Mouse (Mus musculus) intestine, embryonic 14.5 days (tissue): Measurements from ENCODE around the gene Rfc4. TPM values are rescaled to one million over a fixed set of nuclear protein-coding genes. Genes with fewer than 3 reads are reported as not detected.

ENCODE experiments used
- ATAC-seq: fragments of 200-750 bp; cut with Nextera tagmentation; replicated peaks from 2 replicates; pipeline ENCODE4 v1.8.0; 2017; ENCODE audit warnings: low read depth, moderate number of reproducible peaks, moderate TSS enrichment, moderate library complexity; ENCODE audit not compliant: low FRiP score, low TSS enrichment
- DNase-seq: peaks from one replicate; pipeline ENCODE4 v3.0.0-alpha.2; 2018; ENCODE audit warnings: low spot score
- H3K27ac ChIP-seq: fragments of 300-500 bp; sonication (generic); 2 replicates; pipeline ENCODE4 v1.5.1; 2014; ENCODE audit warnings: low read depth, mild to moderate bottlenecking, control low read depth
- H3K27me3 ChIP-seq: fragments of 300-500 bp; sonication (generic); replicated peaks from 2 replicates; pipeline ENCODE4 v1.6.1; 2014; ENCODE audit warnings: low read length, control low read depth; ENCODE audit not compliant: control insufficient read depth, insufficient read depth
- H3K36me3 ChIP-seq: fragments of 300-500 bp; sonication (generic); 2 replicates; pipeline ENCODE4 v1.6.1; 2014; ENCODE audit warnings: low read length, control low read depth; ENCODE audit not compliant: control insufficient read depth, insufficient read depth
- H3K4me1 ChIP-seq: fragments of 300-500 bp; sonication (generic); replicated peaks from 2 replicates; pipeline ENCODE4 v1.6.1; 2014; ENCODE audit warnings: low read length, control low read depth, mixed read lengths; ENCODE audit not compliant: control insufficient read depth, insufficient read depth
- H3K4me2 ChIP-seq: fragments of 300-500 bp; sonication (generic); 2 replicates; pipeline ENCODE4 v1.6.1; 2014; ENCODE audit warnings: low read length
- H3K4me3 ChIP-seq: fragments of 300-500 bp; sonication (generic); 2 replicates; pipeline ENCODE4 v1.5.1; 2014; ENCODE audit warnings: low read depth, low read length, control low read depth, mixed read lengths
- H3K9ac ChIP-seq: fragments of 300-500 bp; sonication (generic); 2 replicates; pipeline ENCODE4 v1.6.1; 2014; ENCODE audit warnings: mild to moderate bottlenecking, low read length
- H3K9me3 ChIP-seq: fragments of 300-500 bp; sonication (generic); 2 replicates; pipeline ENCODE4 v1.6.1; 2016; ENCODE audit warnings: low read length, control low read depth; ENCODE audit not compliant: control insufficient read depth
- WGBS: fragments of 180-500 bp; shearing (Covaris S2); extraction: QIAGEN DNeasy Blood & Tissue Kit; methylation state at CpG from one replicate; pipeline ENCODE4 v1.1.7; 2014; 5-methylcytosine and 5-hydroxymethylcytosine counted together
- polyA plus RNA-seq: library from polyadenylated mRNA; unstranded; fragments of >200 nt; fragmentation: Nextera tagmentation; extraction: Ambion mirVana; gene quantifications from 2 replicates; pipeline ENCODE4 v1.2.1, GENCODE M21; 2014

Rfc4 gene
- polyA plus RNA-seq, 1 experiment from 2014 or later: 126 TPM

DNA sequence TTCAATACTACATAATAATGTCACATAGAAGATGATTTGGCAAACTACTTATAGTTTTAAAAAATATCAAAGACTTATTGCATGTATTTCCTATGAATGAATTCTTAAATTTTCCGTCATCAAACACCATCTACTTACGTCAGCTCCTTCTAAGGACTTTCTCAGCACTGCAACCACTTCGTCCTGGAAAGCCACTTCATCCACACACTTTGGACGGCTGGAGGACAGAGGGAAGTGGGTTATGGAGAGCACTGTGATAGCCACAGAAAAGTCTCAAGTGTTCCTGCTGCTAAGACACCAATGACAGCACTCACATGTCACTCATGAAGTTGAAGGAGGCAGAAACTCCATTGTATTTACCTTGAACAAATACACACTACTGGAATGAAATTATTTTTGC is 3.1 kb downstream of the Rfc4 start:
- peaks cover 46% of the 10 kb centered on the region for H3K36me3 ChIP-seq
- H3K27ac ChIP-seq: no peak overlapping the region
- no peaks in the 10 kb centered on the region for H3K27me3 ChIP-seq
- no peak for ATAC-seq
- 92% methylated on average over 4 of the region's 4 CpGs for WGBS
- H3K4me2 ChIP-seq: no peak overlapping the region
- H3K4me1 ChIP-seq: peaks cover 10% of the 10 kb centered on the region
- H3K4me3 ChIP-seq: no peak overlapping the region
- no peak for DNase-seq
- H3K9me3 ChIP-seq: no peaks in the 10 kb centered on the region
- H3K9ac ChIP-seq: no peak overlapping the region

DNA sequence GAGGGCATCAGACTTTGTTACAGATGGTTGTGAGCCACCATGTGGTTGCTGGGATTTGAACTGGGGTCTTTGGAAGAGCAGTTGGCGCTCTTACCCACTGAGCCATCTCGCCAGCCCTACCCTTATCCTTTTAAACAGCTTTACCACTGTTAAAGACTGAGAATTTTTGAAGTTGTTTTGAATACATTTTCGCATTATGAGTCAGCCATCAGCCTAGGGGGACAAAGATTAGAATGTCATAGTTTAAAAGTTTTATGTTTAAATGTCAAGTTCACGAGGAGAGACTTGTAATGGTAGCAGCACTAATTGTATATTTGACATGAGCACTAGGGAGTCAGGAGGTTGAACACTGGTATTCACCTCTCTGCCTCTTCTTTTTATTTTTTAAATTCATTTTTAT is 4.4 kb downstream of the Rfc4 start:
- H3K4me2 ChIP-seq: no peak overlapping the region
- no peak overlapping the region for H3K27ac ChIP-seq
- H3K9ac ChIP-seq: no peak overlapping the region
- no peaks in the 10 kb centered on the region for H3K27me3 ChIP-seq
- H3K4me1 ChIP-seq: 0 out of 2 replicates have a peak, but pooled peaks cover 6% of the 10 kb centered on the region
- H3K4me3 ChIP-seq: no peak overlapping the region
- ATAC-seq (no peak), DNase-seq (no peak)
- H3K9me3 ChIP-seq: no peaks in the 10 kb centered on the region
- H3K36me3 ChIP-seq: peaks cover 54% of the 10 kb centered on the region
- WGBS: 95% methylated on average over 4 of the region's 4 CpGs

DNA sequence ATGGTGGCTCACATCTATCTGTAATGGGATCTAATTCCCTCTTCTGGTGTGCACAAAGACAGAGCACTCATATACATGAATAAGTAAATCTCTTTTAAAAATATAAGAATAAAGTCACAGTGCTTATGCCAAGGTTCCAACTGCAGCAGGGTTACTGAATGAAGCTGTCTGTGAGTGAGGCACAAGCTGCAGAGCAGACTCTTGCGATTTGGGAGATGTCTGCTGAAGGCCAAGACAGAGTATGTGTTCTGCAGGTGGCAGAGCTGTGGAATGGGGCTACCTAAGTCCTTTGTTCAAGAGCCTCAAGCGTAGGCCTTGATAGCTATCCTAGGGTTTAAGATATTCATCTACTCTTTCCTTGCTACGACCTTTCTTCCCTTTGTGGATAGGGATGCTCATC is 5.1 kb downstream of the Rfc4 start:
- WGBS: 93% methylated on average over 3 of the region's 3 CpGs
- Histone ChIP-seq H3K27me3 (no peaks in the 10 kb centered on the region), H3K27ac (no peak overlapping the region), H3K9me3 (no peaks in the 10 kb centered on the region), H3K9ac (no peak overlapping the region), H3K4me1 (0 out of 2 replicates have a peak, but pooled peaks cover 6% of the 10 kb centered on the region), H3K36me3 (peaks cover 61% of the 10 kb centered on the region), H3K4me2 (no peak overlapping the region), H3K4me3 (no peak overlapping the region)
- ATAC-seq (no peak), DNase-seq (no peak)

DNA sequence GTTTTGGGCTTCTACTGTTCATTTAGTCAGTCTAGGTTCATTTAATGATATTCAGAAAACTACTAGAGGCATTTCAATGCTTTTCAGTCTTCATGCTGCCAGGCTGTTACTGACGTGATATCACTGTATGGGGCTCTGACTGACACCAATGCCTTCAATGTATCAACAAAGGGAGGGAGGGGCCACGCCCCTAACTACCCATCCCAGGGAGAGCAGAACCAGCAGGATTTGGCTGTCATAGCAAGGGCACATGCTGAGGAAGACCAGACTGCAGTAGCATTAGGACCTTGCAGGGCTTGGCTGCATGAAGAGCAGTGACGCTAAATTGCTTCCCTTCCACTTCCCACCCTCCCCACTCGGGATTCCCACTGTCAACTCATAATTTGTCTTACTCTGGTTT is 10.4 kb downstream of the Rfc4 start:
- H3K9me3 ChIP-seq: no peaks in the 10 kb centered on the region
- no peak for ATAC-seq
- H3K4me2 ChIP-seq: no peak overlapping the region
- DNase-seq: no peak
- H3K27me3 ChIP-seq: no peaks in the 10 kb centered on the region
- WGBS: 38% methylated on average over 4 of the region's 4 CpGs
- no peaks in the 10 kb centered on the region for H3K4me1 ChIP-seq
- peaks cover 82% of the 10 kb centered on the region for H3K36me3 ChIP-seq
- H3K4me3 ChIP-seq: no peak overlapping the region
- H3K27ac ChIP-seq: no peak overlapping the region
- H3K9ac ChIP-seq: no peak overlapping the region

DNA sequence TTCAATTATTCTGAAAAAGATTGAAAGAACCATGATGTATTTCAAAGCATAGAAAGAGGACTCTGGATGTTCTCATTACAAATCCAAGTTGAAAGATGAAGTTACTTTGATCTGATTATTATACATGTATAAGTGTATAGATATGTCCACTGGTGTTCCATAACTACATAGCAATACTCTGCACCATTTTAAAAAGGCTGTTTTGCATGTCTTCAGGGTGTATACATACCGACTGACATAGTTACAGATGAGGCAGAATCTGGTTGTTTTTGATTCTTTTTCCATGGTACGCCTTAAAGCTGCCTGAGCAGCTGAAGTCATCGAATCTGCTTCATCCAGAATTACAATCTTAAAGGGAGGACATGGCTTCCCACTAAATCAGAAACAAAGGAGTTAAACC is 12.1 kb downstream of the Rfc4 start:
- Histone ChIP-seq H3K4me3 (no peak overlapping the region), H3K36me3 (peaks cover 82% of the 10 kb centered on the region), H3K4me2 (no peak overlapping the region), H3K9ac (no peak overlapping the region), H3K4me1 (no peaks in the 10 kb centered on the region), H3K27me3 (no peaks in the 10 kb centered on the region), H3K9me3 (no peaks in the 10 kb centered on the region), H3K27ac (no peak overlapping the region)
- 73% methylated on average over 3 of the region's 3 CpGs for WGBS
- DNase-seq (no peak), ATAC-seq (no peak)

DNA sequence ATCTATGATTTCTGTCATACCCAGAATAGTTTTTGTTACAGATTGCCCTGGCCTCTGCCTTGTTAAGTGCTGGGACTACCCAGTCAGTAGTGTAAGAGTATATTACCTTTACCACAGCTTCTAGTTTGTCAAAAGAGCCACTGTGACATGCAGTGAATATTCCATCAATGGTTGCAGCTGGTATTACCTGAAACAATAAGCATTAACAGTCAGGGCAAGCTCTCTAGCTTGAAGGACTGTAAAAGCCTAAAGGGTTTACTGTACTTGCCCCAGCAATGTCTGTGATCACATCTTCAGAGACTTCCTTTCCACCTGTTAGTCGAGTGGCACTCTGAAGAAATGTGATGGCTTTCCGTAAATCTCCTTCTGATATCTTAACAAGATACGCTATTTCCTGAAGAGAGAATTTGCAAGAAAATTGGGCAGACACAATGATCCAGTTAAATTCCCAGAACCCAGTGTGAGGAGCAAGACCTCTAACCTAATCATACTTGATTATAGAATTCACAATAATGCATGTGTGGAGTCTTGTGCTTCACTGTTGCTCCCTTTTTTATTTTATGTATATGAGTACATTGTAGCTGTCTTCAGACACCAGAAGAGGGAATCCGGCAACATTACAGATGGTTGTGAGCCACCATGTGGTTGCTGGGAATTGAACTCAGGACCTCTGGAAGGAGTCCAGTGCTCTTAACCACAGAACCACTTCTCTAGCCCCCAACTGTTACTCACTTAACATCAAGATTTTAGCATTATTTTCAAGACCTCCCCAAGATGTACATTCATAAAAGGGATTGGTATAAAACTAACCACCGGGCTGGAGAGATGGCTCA is 13.0 kb downstream of the Rfc4 start:
- peak; percentile 58 for DNase-seq
- H3K27ac ChIP-seq: no peak overlapping the region
- H3K9ac ChIP-seq: no peak overlapping the region
- H3K4me2 ChIP-seq: no peak overlapping the region
- ATAC-seq: peak; percentile 45
- no peaks in the 10 kb centered on the region for H3K9me3 ChIP-seq
- no peaks in the 10 kb centered on the region for H3K27me3 ChIP-seq
- H3K36me3 ChIP-seq: peaks cover 82% of the 10 kb centered on the region
- H3K4me3 ChIP-seq: no peak overlapping the region
- H3K4me1 ChIP-seq: peaks cover 8% of the 10 kb centered on the region
- 67% methylated on average over 5 of the region's 5 CpGs for whole genome bisulfite sequencing

DNA sequence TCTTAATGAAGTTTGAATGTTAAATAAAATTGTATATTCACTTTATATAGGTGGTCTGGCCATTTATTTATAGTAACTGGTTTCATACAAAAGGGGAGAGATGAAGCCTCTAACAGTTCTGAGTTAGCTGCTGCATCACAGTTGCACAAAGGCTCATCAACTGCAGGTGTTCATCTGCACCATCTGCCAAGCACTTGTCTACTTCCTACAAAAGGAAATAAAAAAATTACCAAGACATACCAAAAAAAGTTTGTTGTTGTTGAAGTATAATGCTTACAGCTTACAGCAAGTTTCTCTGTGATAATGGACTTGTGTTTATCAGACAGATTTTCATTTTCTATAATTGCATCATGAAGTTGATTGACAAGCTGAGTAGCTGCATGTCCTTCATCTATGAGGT is 13.6 kb downstream of the Rfc4 start:
- no peak for ATAC-seq
- no peak overlapping the region for H3K27ac ChIP-seq
- no peak overlapping the region for H3K9ac ChIP-seq
- no peaks in the 10 kb centered on the region for H3K9me3 ChIP-seq
- no peak for DNase-seq
- no peak overlapping the region for H3K4me2 ChIP-seq
- no peaks in the 10 kb centered on the region for H3K27me3 ChIP-seq
- peaks cover 11% of the 10 kb centered on the region for H3K4me1 ChIP-seq
- H3K36me3 ChIP-seq: peaks cover 83% of the 10 kb centered on the region
- no peak overlapping the region for H3K4me3 ChIP-seq

DNA sequence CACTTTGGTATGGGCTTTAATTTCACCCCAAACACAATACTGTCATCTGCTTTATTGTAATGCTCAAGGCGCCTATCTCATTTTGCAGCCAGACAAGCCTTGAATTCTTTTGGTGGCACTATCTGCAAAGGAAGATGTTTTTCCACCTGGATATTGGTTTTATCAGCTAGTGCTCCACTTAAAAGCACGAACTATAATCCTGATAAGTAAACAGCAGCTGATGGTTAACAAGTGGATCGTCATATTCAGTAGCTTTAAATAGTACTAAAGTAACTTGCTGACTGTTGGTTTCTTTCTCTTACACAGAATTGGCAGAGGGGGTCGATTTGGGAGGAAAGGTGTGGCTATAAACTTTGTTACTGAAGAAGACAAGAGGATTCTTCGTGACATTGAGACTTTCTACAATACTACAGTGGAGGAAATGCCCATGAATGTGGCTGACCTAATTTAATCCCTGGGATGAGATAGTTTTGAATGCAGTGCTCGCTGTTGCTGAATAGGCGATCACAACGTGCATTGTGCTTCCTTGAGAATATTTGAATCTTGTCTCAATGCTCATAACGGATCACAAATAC is 14.6 kb downstream of the Rfc4 start:
- Histone ChIP-seq H3K9me3 (no peaks in the 10 kb centered on the region), H3K27ac (no peak overlapping the region), H3K27me3 (no peaks in the 10 kb centered on the region), H3K4me1 (peaks cover 11% of the 10 kb centered on the region), H3K4me3 (no peak overlapping the region), H3K36me3 (peaks cover 83% of the 10 kb centered on the region), H3K9ac (no peak overlapping the region), H3K4me2 (no peak overlapping the region)
- DNase-seq (no peak), ATAC-seq (no peak)
- WGBS: 58% methylated on average over 9 of the region's 9 CpGs

DNA sequence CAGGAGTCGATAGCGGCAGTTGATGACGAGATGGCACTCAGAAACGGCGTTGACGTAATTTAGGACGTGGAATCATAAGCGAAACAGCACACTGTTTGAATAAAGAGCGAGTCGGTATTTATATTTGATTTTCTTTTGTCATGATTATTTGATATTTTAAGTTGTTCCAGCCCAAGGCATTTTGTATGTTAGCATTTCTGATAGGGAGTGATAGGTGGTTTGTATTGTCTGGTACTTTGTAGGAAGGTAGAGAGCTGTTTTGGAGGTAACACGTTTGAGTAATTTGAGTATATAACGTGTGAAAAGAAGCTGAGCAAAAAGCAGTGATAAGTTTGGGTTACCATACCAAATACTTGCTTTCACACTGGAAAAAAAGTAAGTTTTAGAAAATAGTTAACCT is 15.2 kb downstream of the Rfc4 start:
- H3K9ac ChIP-seq: no peak overlapping the region
- no peaks in the 10 kb centered on the region for H3K9me3 ChIP-seq
- H3K4me3 ChIP-seq: no peak overlapping the region
- WGBS: 77% methylated on average over 12 of the region's 12 CpGs
- H3K36me3 ChIP-seq: peaks cover 77% of the 10 kb centered on the region
- no peaks in the 10 kb centered on the region for H3K27me3 ChIP-seq
- H3K4me2 ChIP-seq: no peak overlapping the region
- H3K27ac ChIP-seq: no peak overlapping the region; the same call in 1 of the 2 replicates
- DNase-seq (no peak), ATAC-seq (no peak)
- peaks cover 11% of the 10 kb centered on the region for H3K4me1 ChIP-seq
